Mouse (Mus musculus) kidney, adult 9 months (tissue): ENCODE measurements around the gene Hmgb3.
"Not testable (repeated sequence)": the region's sequence is repeated elsewhere in the genome, so short reads cannot be mapped to it uniquely, and the experiment has no call there.

Source experiments
- DNase-seq: peaks from one replicate; pipeline ENCODE4 v3.0.0; 2022

Hmgb3 gene

GRCm38 (mm10) chrX:71555415-71556114 lies at the start of gene Hmgb3:
Gene Hmgb3, plus strand, starts transcription at chrX:71555918.
- peak; percentile 88 for DNase-seq

GRCm38 (mm10) chrX:71506591-71506990 lies 49.1 kb upstream of the Hmgb3 start:
- DNase-seq, result not testable (repeated sequence)

GRCm38 (mm10) chrX:71519252-71519651 lies 36.5 kb upstream of the Hmgb3 start:
- no peak for DNase-seq

- DNase-seq, result no peak
Measured at GRCm38 (mm10) chrX:71522889-71523288, 32.8 kb upstream of the Hmgb3 start.

- no peak for DNase-seq
Measured at GRCm38 (mm10) chrX:71524310-71524709, 31.4 kb upstream of the Hmgb3 start.

GRCm38 (mm10) chrX:71525593-71526299 lies 30.0 kb upstream of the Hmgb3 start:
- no peak for DNase-seq

- DNase-seq, result no peak
Measured at GRCm38 (mm10) chrX:71527461-71527860, 28.3 kb upstream of the Hmgb3 start.

GRCm38 (mm10) chrX:71528150-71528549 lies 27.6 kb upstream of the Hmgb3 start:
- no peak for DNase-seq

- peak; percentile 34 for DNase-seq
Measured at GRCm38 (mm10) chrX:71528646-71529045, 27.1 kb upstream of the Hmgb3 start.

- peak; percentile 6 for DNase-seq
Measured at GRCm38 (mm10) chrX:71532635-71533034, 23.1 kb upstream of the Hmgb3 start.

GRCm38 (mm10) chrX:71534102-71534501 lies 21.6 kb upstream of the Hmgb3 start:
- no peak for DNase-seq

- DNase-seq, result no peak
Measured at GRCm38 (mm10) chrX:71537791-71538190, 17.9 kb upstream of the Hmgb3 start.

GRCm38 (mm10) chrX:71540821-71541510 lies 14.8 kb upstream of the Hmgb3 start:
- peak; percentile 55 for DNase-seq

GRCm38 (mm10) chrX:71544731-71545130 lies 11.0 kb upstream of the Hmgb3 start:
- no peak for DNase-seq

- DNase-seq, result no peak
Measured at GRCm38 (mm10) chrX:71545163-71545562, 10.6 kb upstream of the Hmgb3 start.

GRCm38 (mm10) chrX:71556115-71556941 lies 610 bp downstream of the Hmgb3 start:
- DNase-seq, result peak; percentile 11

GRCm38 (mm10) chrX:71556965-71557491 lies 1.3 kb downstream of the Hmgb3 start:
- DNase-seq, result no peak

GRCm38 (mm10) chrX:71559336-71559735 lies 3.6 kb downstream of the Hmgb3 start:
- DNase-seq, result no peak

GRCm38 (mm10) chrX:71560796-71561195 lies 5.1 kb downstream of the Hmgb3 start:
- no peak for DNase-seq

GRCm38 (mm10) chrX:71573132-71573900 lies 17.6 kb downstream of the Hmgb3 start:
- DNase-seq, result peak; percentile 59

- DNase-seq, result no peak
Measured at GRCm38 (mm10) chrX:71575550-71575949, 19.8 kb downstream of the Hmgb3 start.

- no peak for DNase-seq
Measured at GRCm38 (mm10) chrX:71589181-71589580, 33.5 kb downstream of the Hmgb3 start.
